Mouse (Mus musculus): ENCODE measurements around the gene Corin.

Corin gene

GRCm38 (mm10) chr5:72441181-72441580 lies 63.1 kb downstream of the Corin start:
- DNase-seq (ENCODE audit: low read depth) = no peak

GRCm38 (mm10) chr5:72435085-72435484 lies 69.2 kb downstream of the Corin start:
- no peak for DNase-seq (ENCODE audit: low read depth)

GRCm38 (mm10) chr5:72431856-72432255 lies 72.4 kb downstream of the Corin start:
- DNase-seq (ENCODE audit: low read depth) = no peak

- peak; percentile 33 for DNase-seq (ENCODE audit: low read depth)
These were observed 76.7 kb downstream of the Corin start for GRCm38 (mm10) chr5:72427556-72427955.

- DNase-seq (ENCODE audit: low read depth) = no peak
These were observed 78.8 kb downstream of the Corin start for GRCm38 (mm10) chr5:72425342-72426010.

- DNase-seq (ENCODE audit: low read depth) = no peak
These were observed 92.4 kb downstream of the Corin start for GRCm38 (mm10) chr5:72411874-72412329.

- no peak for DNase-seq (ENCODE audit: low read depth)
These were observed 93.4 kb downstream of the Corin start for GRCm38 (mm10) chr5:72410841-72411240.

GRCm38 (mm10) chr5:72403376-72403775 lies 100.9 kb downstream of the Corin start:
- DNase-seq (ENCODE audit: low read depth) = no peak

GRCm38 (mm10) chr5:72402913-72403312 lies 101.4 kb downstream of the Corin start:
- DNase-seq (ENCODE audit: low read depth) = no peak

GRCm38 (mm10) chr5:72401778-72402177 lies 102.5 kb downstream of the Corin start:
- DNase-seq (ENCODE audit: low read depth) = no peak

- DNase-seq (ENCODE audit: low read depth) = no peak
These were observed 103.0 kb downstream of the Corin start for GRCm38 (mm10) chr5:72401251-72401650.

- no peak for DNase-seq (ENCODE audit: low read depth)
These were observed 122.1 kb downstream of the Corin start for GRCm38 (mm10) chr5:72382148-72382547.

GRCm38 (mm10) chr5:72380616-72381015 lies 123.7 kb downstream of the Corin start:
- no peak for DNase-seq (ENCODE audit: low read depth)

- no peak for DNase-seq (ENCODE audit: low read depth)
These were observed 136.3 kb downstream of the Corin start for GRCm38 (mm10) chr5:72368004-72368403.

- no peak for DNase-seq (ENCODE audit: low read depth)
These were observed 138.5 kb downstream of the Corin start for GRCm38 (mm10) chr5:72365801-72366200.

GRCm38 (mm10) chr5:72363838-72364237 lies 140.4 kb downstream of the Corin start:
- peak; percentile 8 for DNase-seq (ENCODE audit: low read depth)

GRCm38 (mm10) chr5:72353746-72354145 lies 150.5 kb downstream of the Corin start:
- DNase-seq (ENCODE audit: low read depth) = peak; percentile 7

- peak; percentile 81 for DNase-seq (ENCODE audit: low read depth)
These were observed 154.1 kb downstream of the Corin start for GRCm38 (mm10) chr5:72350081-72350758.

- no peak for DNase-seq (ENCODE audit: low read depth)
These were observed 155.7 kb downstream of the Corin start for GRCm38 (mm10) chr5:72348591-72348990.

GRCm38 (mm10) chr5:72335873-72336272 lies 168.4 kb downstream of the Corin start:
- DNase-seq (ENCODE audit: low read depth) = no peak

- peak; percentile 9 for DNase-seq (ENCODE audit: low read depth)
These were observed 171.4 kb downstream of the Corin start for GRCm38 (mm10) chr5:72332901-72333300.

GRCm38 (mm10) chr5:72331217-72331616 lies 173.1 kb downstream of the Corin start:
- DNase-seq (ENCODE audit: low read depth) = no peak

- no peak for DNase-seq (ENCODE audit: low read depth)
These were observed 173.6 kb downstream of the Corin start for GRCm38 (mm10) chr5:72330648-72331047.

- DNase-seq (ENCODE audit: low read depth) = peak; percentile 11
These were observed 174.8 kb downstream of the Corin start for GRCm38 (mm10) chr5:72329453-72329852.
